Mouse (Mus musculus) CH12.LX (cell line): ENCODE measurements around the gene Six3. TPM values are rescaled to one million over a fixed set of nuclear protein-coding genes. Genes with fewer than 3 reads are reported as not detected.

ENCODE experiments used
- DNase-seq: peaks from one replicate; pipeline ENCODE4 v3.0.0-alpha.2; 2013; ENCODE audit errors: extremely low read depth
- H3K27ac ChIP-seq: 2 replicates; pipeline ENCODE4 v1.5.1; 2012; ENCODE audit warnings: low read depth, mild to moderate bottlenecking, control low read depth, moderate library complexity; ENCODE audit not compliant: insufficient read depth
- H3K27me3 ChIP-seq: replicated peaks from 2 replicates; pipeline ENCODE3; 2012; ENCODE audit warnings: inconsistent platforms
- H3K36me3 ChIP-seq, 2 experiments: replicated peaks in 1 of 2; 2 replicates each; pipeline versions ENCODE3 to v1.6.1; 2012; ENCODE audit warnings: inconsistent platforms in 1 of 2, low read length in 1 of 2, mild to moderate bottlenecking in 1 of 2, mixed read lengths in 1 of 2, moderate library complexity in 1 of 2; ENCODE audit not compliant: control insufficient read depth in 1 of 2, insufficient read depth in 1 of 2
- H3K4me1 ChIP-seq, 2 experiments: 2 replicates each; pipeline ENCODE4 v1.6.1; 2012; ENCODE audit warnings: inconsistent platforms in 1 of 2, moderate library complexity in 1 of 2; ENCODE audit not compliant: insufficient read depth in 2 of 2, control insufficient read depth in 1 of 2
- H3K4me2 ChIP-seq: 2 replicates; pipeline ENCODE4 v1.6.1; 2012; ENCODE audit warnings: low read depth, mild to moderate bottlenecking, control low read depth; ENCODE audit not compliant: poor library complexity, insufficient read depth, severe bottlenecking
- H3K4me3 ChIP-seq, 3 experiments: fragments of 150-350 bp in 1 of 3; sonication (generic) in 1 of 3; replicated peaks in 1 of 3; 2 replicates each; pipeline versions ENCODE3 to v1.5.1; 2011 to 2012; ENCODE audit warnings: low read depth in 2 of 3, low read length in 2 of 3, mild to moderate bottlenecking in 2 of 3, moderate library complexity in 2 of 3, control low read depth in 1 of 3, improper control_type of control experiment in 1 of 3, inconsistent platforms in 1 of 3, mixed read lengths in 1 of 3; ENCODE audit not compliant: poor library complexity in 1 of 3
- H3K79me2 ChIP-seq: replicated peaks from 2 replicates; pipeline ENCODE4 v1.6.1; 2012; ENCODE audit warnings: mild to moderate bottlenecking, moderate library complexity; ENCODE audit not compliant: control insufficient read depth, poor library complexity, insufficient read depth, severe bottlenecking; ENCODE audit errors: extremely low read depth
- H3K9ac ChIP-seq: 2 replicates; pipeline ENCODE4 v1.6.1; 2012; ENCODE audit warnings: low read depth, mild to moderate bottlenecking, control low read depth, moderate library complexity; ENCODE audit not compliant: insufficient read depth
- H3K9me3 ChIP-seq: replicated peaks from 2 replicates; pipeline ENCODE3; 2012; ENCODE audit warnings: low read length, inconsistent platforms, mixed read lengths
- BHLHE40 ChIP-seq: IDR thresholded peaks from 2 replicates; pipeline ENCODE4 v1.6.1; 2011; ENCODE audit warnings: mild to moderate bottlenecking, low read depth, low read length, improper control_type of control experiment
- CHD1 ChIP-seq: IDR thresholded peaks from 2 replicates; pipeline ENCODE4 v1.6.1; 2012; ENCODE audit warnings: low read depth, low read length, improper control_type of control experiment, inconsistent platforms
- CHD2 ChIP-seq: IDR thresholded peaks from 2 replicates; pipeline ENCODE4 v1.6.1; 2011; ENCODE audit warnings: low read length, improper control_type of control experiment
- CTCF ChIP-seq, 2 experiments: IDR thresholded peaks in 1 of 2; conservative IDR thresholded peaks in 1 of 2; 2 replicates each; pipeline ENCODE4 v1.5.1; 2011 to 2012; ENCODE audit warnings: low read depth in 2 of 2, low read length in 2 of 2, improper control_type of control experiment in 1 of 2, inconsistent platforms in 1 of 2, mild to moderate bottlenecking in 1 of 2, moderate library complexity in 1 of 2
- E2F4 ChIP-seq: IDR thresholded peaks from 2 replicates; pipeline ENCODE4 v1.6.1; 2011; ENCODE audit warnings: low read depth, low read length, improper control_type of control experiment; ENCODE audit not compliant: insufficient replicate concordance
- ELF1 ChIP-seq: IDR thresholded peaks from 2 replicates; pipeline ENCODE4 v1.6.1; 2014; ENCODE audit warnings: low read depth, mild to moderate bottlenecking, inconsistent platforms, low read length, improper control_type of control experiment
- EP300 ChIP-seq: IDR thresholded peaks from 2 replicates; pipeline ENCODE4 v1.6.1; 2011; ENCODE audit warnings: low read length, improper control_type of control experiment
- ETS1 ChIP-seq: conservative IDR thresholded peaks from 2 replicates; pipeline ENCODE4 v1.6.1; 2012; ENCODE audit warnings: low read depth, mild to moderate bottlenecking, inconsistent platforms, low read length, improper control_type of control experiment, moderate library complexity
- GABPA ChIP-seq: IDR thresholded peaks from 2 replicates; pipeline ENCODE4 v1.6.1; 2012; ENCODE audit warnings: low read depth, low read length, improper control_type of control experiment, inconsistent platforms; ENCODE audit not compliant: insufficient replicate concordance
- HCFC1 ChIP-seq: IDR thresholded peaks from 2 replicates; pipeline ENCODE4 v1.6.1; 2012; ENCODE audit warnings: low read depth, mild to moderate bottlenecking, inconsistent platforms, low read length, improper control_type of control experiment
- IRF4 ChIP-seq: IDR thresholded peaks from 2 replicates; pipeline ENCODE4 v1.6.1; 2014; ENCODE audit warnings: low read depth, mild to moderate bottlenecking, inconsistent platforms, low read length, improper control_type of control experiment
- JUND ChIP-seq: conservative IDR thresholded peaks from 2 replicates; pipeline ENCODE4 v1.6.1; 2011; ENCODE audit warnings: low read depth, low read length, improper control_type of control experiment
- KAT2A ChIP-seq: IDR thresholded peaks from 2 replicates; pipeline ENCODE4 v1.6.1; 2012; ENCODE audit warnings: low read length, improper control_type of control experiment, inconsistent platforms; ENCODE audit not compliant: insufficient replicate concordance
- MAFK ChIP-seq: IDR thresholded peaks from 2 replicates; pipeline ENCODE4 v1.6.1; 2011; ENCODE audit warnings: low read length, improper control_type of control experiment; ENCODE audit not compliant: insufficient replicate concordance
- MAX ChIP-seq: IDR thresholded peaks from 2 replicates; pipeline ENCODE4 v1.6.1; 2011; ENCODE audit warnings: low read length, improper control_type of control experiment
- MAZ ChIP-seq: IDR thresholded peaks from 2 replicates; pipeline ENCODE4 v1.6.1; 2012; ENCODE audit warnings: low read depth, mild to moderate bottlenecking, inconsistent platforms, low read length, improper control_type of control experiment, moderate library complexity
- MEF2A ChIP-seq: IDR thresholded peaks from 2 replicates; pipeline ENCODE4 v1.6.1; 2014; ENCODE audit warnings: low read depth, mild to moderate bottlenecking, inconsistent platforms, low read length, improper control_type of control experiment, borderline replicate concordance
- MXI1 ChIP-seq: IDR thresholded peaks from 2 replicates; pipeline ENCODE4 v1.6.1; 2011; ENCODE audit warnings: mild to moderate bottlenecking, low read depth, low read length, improper control_type of control experiment
- MYC ChIP-seq: IDR thresholded peaks from 2 replicates; pipeline ENCODE4 v1.6.1; 2011; ENCODE audit warnings: low read depth, mild to moderate bottlenecking, improper control_type of control experiment, low read length
- NELFE ChIP-seq: IDR thresholded peaks from 2 replicates; pipeline ENCODE4 v1.6.1; 2011; ENCODE audit warnings: low read depth, low read length, improper control_type of control experiment
- NRF1 ChIP-seq: IDR thresholded peaks from 2 replicates; pipeline ENCODE4 v1.6.1; 2014; ENCODE audit warnings: low read depth, mild to moderate bottlenecking, inconsistent platforms, low read length, improper control_type of control experiment, moderate library complexity
- PAX5 ChIP-seq: IDR thresholded peaks from 2 replicates; pipeline ENCODE4 v1.6.1; 2012; ENCODE audit warnings: low read length, inconsistent platforms, mixed read lengths
- POLR2A ChIP-seq: IDR thresholded peaks from 2 replicates; pipeline ENCODE4 v1.6.1; 2011; ENCODE audit warnings: low read depth, mild to moderate bottlenecking, improper control_type of control experiment, low read length
- POLR2AphosphoS2 ChIP-seq: IDR thresholded peaks from 2 replicates; pipeline ENCODE4 v1.6.1; 2011; ENCODE audit warnings: low read depth, low read length, improper control_type of control experiment
- RAD21 ChIP-seq: IDR thresholded peaks from 2 replicates; pipeline ENCODE4 v1.6.1; 2011; ENCODE audit warnings: low read depth, mild to moderate bottlenecking, low read length, improper control_type of control experiment, moderate library complexity
- RCOR1 ChIP-seq: conservative IDR thresholded peaks from 2 replicates; pipeline ENCODE4 v1.6.1; 2012; ENCODE audit warnings: low read depth, mild to moderate bottlenecking, inconsistent platforms, low read length, improper control_type of control experiment
- SIN3A ChIP-seq: IDR thresholded peaks from 2 replicates; pipeline ENCODE4 v1.6.1; 2012; ENCODE audit warnings: low read length, improper control_type of control experiment, inconsistent platforms
- SMC3 ChIP-seq: IDR thresholded peaks from 2 replicates; pipeline ENCODE4 v1.6.1; 2011; ENCODE audit warnings: low read depth, low read length, improper control_type of control experiment
- TBP ChIP-seq: conservative IDR thresholded peaks from 2 replicates; pipeline ENCODE4 v1.6.1; 2011; ENCODE audit warnings: low read depth, low read length, improper control_type of control experiment
- TCF12 ChIP-seq: IDR thresholded peaks from 2 replicates; pipeline ENCODE4 v1.6.1; 2014; ENCODE audit warnings: low read depth, mild to moderate bottlenecking, inconsistent platforms, low read length, improper control_type of control experiment
- UBTF ChIP-seq: IDR thresholded peaks from 2 replicates; pipeline ENCODE4 v1.6.1; 2012; ENCODE audit warnings: low read depth, mild to moderate bottlenecking, inconsistent platforms, low read length, improper control_type of control experiment, moderate library complexity
- USF1 ChIP-seq: IDR thresholded peaks from 2 replicates; pipeline ENCODE4 v1.6.1; 2014; ENCODE audit warnings: low read depth, mild to moderate bottlenecking, inconsistent platforms, low read length, improper control_type of control experiment
- USF2 ChIP-seq: conservative IDR thresholded peaks from 2 replicates; pipeline ENCODE4 v1.6.1; 2011; ENCODE audit warnings: low read depth, low read length, improper control_type of control experiment
- ZC3H11A ChIP-seq: IDR thresholded peaks from 2 replicates; pipeline ENCODE4 v1.6.1; 2012; ENCODE audit warnings: low read depth, mild to moderate bottlenecking, inconsistent platforms, low read length, improper control_type of control experiment
- ZKSCAN1 ChIP-seq: IDR thresholded peaks from 2 replicates; pipeline ENCODE4 v1.6.1; 2012; ENCODE audit warnings: low read depth, inconsistent platforms, low read length, improper control_type of control experiment, borderline replicate concordance
- ZMIZ1 ChIP-seq: IDR thresholded peaks from 2 replicates; pipeline ENCODE4 v1.6.1; 2012; ENCODE audit warnings: low read depth, mild to moderate bottlenecking, inconsistent platforms, low read length, improper control_type of control experiment
- ZNF384 ChIP-seq: IDR thresholded peaks from 2 replicates; pipeline ENCODE4 v1.6.1; 2012; ENCODE audit warnings: low read depth, low read length, improper control_type of control experiment, inconsistent platforms
- dilution Hi-C: fragments of 300-500 bp; cut with MboI; formaldehyde crosslinking; loops from 2 replicates; pipeline ENCODE4 v1.14.3; 2020; ENCODE audit warnings: low sequenced_read_pairs; ENCODE audit not compliant: extremely low pct_unique_long_range_greater_than_20kb, extremely low pct_ligation_motif_present
- in situ Hi-C: fragments of 300-500 bp; cut with MboI; formaldehyde crosslinking; loops from 3 replicates; pipeline ENCODE4 v1.14.3; 2019; ENCODE audit warnings: low sequenced_read_pairs, low pct_ligation_motif_present, low pct_unique_long_range_greater_than_20kb, mixed read lengths
- polyA plus RNA-seq: library from polyadenylated mRNA; unstranded; fragments of >175 nt; gene quantifications from 2 replicates; pipeline ENCODE4 v1.2.1, GENCODE M21; 2012; ENCODE audit warnings: low read depth; ENCODE audit not compliant: insufficient read length
- total RNA-seq, 2 experiments: library from RNA; depleted of rRNA; stranded (reverse); fragments of 300-350 nt in 1 of 2; fragments of >200 nt in 1 of 2; gene quantifications; 2 replicates each; pipeline ENCODE4 v1.2.3; 2012 to 2014

The Six3 gene
- total and polyA plus RNA-seq, 3 experiments: not detected

- Histone ChIP-seq H3K9ac (peak overlapping the region; percentile 7; the same call in 1 of the 2 replicates), H3K36me3 (no peaks in the 10 kb centered on the region), H3K79me2 (no peaks in the 10 kb centered on the region), H3K4me2 (peak overlapping the region; percentile 62; the same call in 1 of the 2 replicates), H3K27ac (no peak overlapping the region), H3K27me3 (no peaks in the 10 kb centered on the region), H3K4me3 (no peak overlapping the region), H3K4me1 (peaks cover 4 to 14% of the 10 kb centered on the region in 2 experiments; a peak in 3 of 4 replicates), H3K9me3 (no peaks in the 10 kb centered on the region)
- TF ChIP-seq SIN3A (peak; percentile 69), CHD1 (no peak), CHD2 (peak; percentile 76), MYC (no peak), EP300 (peak; percentile 44; the same call in 1 of the 2 replicates), KAT2A (no peak), CTCF (conservative IDR thresholded peaks at IDR 0.05 in 1 of 2, IDR thresholded peaks at IDR 0.05 in 1 of 2; ENCODE audit: low read depth in 2 of 2, low read length in 2 of 2) (peak; percentile 28 to 97; a peak in 3 of 4 replicates), NRF1 (0 out of 2 replicates have a peak, but pooled peaks have one; percentile 19), ETS1 (0 out of 2 replicates have a peak, but pooled peaks have one; percentile 32), BHLHE40 (no peak), MXI1 (no peak; the same call in 1 of the 2 replicates), MEF2A (peak; percentile 69), POLR2A (0 out of 2 replicates have a peak, but pooled peaks have one; percentile 7), USF2 (no peak), E2F4 (no peak), ELF1 (peak; percentile 3; the same call in 1 of the 2 replicates), PAX5 (no peak), ZNF384 (no peak), TCF12 (0 out of 2 replicates have a peak, but pooled peaks have one; percentile 50), MAFK (no peak), TBP (no peak), NELFE (0 out of 2 replicates have a peak, but pooled peaks have one; percentile 10), JUND (no peak), RAD21 (peak; percentile 98), USF1 (no peak), ZKSCAN1 (no peak), UBTF (no peak), ZC3H11A (peak; percentile 85), RCOR1 (no peak), ZMIZ1 (no peak), HCFC1 (peak; percentile 27; the same call in 1 of the 2 replicates), MAX (no peak), MAZ (0 out of 2 replicates have a peak, but pooled peaks have one; percentile 30), SMC3 (peak; percentile 96), IRF4 (peak; percentile 47), GABPA (no peak), POLR2AphosphoS2 (no peak)
- peak; percentile 90 for DNase-seq
- in situ Hi-C loops (loop anchor here (5.0 to 25.0 kb wide), 3 partner anchors 220 to 798 kb away; no protein-coding TSS in a partner anchor), dilution Hi-C loops (no loop called here)
These were observed 51.4 kb downstream of the Six3 start for GRCm38 (mm10) chr17:85664618-85665320.
